Mouse (Mus musculus): ENCODE measurements at regions not wholly inside any gene's neighbourhood (a gene's known extent, or its start where the extent isn't known, plus 50 kb on each side); places are given as distances from the start of the nearest gene placed in this dataset.

- DNase-seq (ENCODE audit: low spot score) (no peak), ATAC-seq (replicated peaks; ENCODE audit: low FRiP score, low read depth) (no peak)
- H3K4me1 ChIP-seq (replicated peaks; ENCODE audit: insufficient read depth, low read length): no peaks in the 10 kb centered on the region
- 49% methylated on average over 2 of the region's 2 CpGs for WGBS
- no peaks in the 10 kb centered on the region for H3K27me3 ChIP-seq (ENCODE audit: insufficient read depth, low read length)
- no peak overlapping the region for H3K9ac ChIP-seq (ENCODE audit: low read depth, low read length)
- H3K36me3 ChIP-seq (ENCODE audit: insufficient read depth, low read length): no peaks in the 10 kb centered on the region
- no peak overlapping the region for H3K4me3 ChIP-seq (replicated peaks; ENCODE audit: low read depth, low read length)
- TF ChIP-seq CTCF (IDR thresholded peaks at IDR 0.05; ENCODE audit: low read depth): peak; percentile 47
- no peak overlapping the region for H3K27ac ChIP-seq
- no peaks in the 10 kb centered on the region for H3K9me3 ChIP-seq (replicated peaks; ENCODE audit: low read length)
- H3K4me2 ChIP-seq (ENCODE audit: low read length): no peak overlapping the region
Observed at GRCm38 (mm10) chr8:42210943-42211342, 794.1 kb upstream of the Frg1 start.

GRCm38 (mm10) chr8:42209989-42210388 lies 793.1 kb upstream of the Frg1 start:
- TF ChIP-seq CTCF (IDR thresholded peaks at IDR 0.05; ENCODE audit: low read depth): no peak
- Histone ChIP-seq H3K36me3 (ENCODE audit: insufficient read depth, low read length) (no peaks in the 10 kb centered on the region), H3K4me1 (replicated peaks; ENCODE audit: insufficient read depth, low read length) (no peaks in the 10 kb centered on the region), H3K27me3 (ENCODE audit: insufficient read depth, low read length) (no peaks in the 10 kb centered on the region), H3K27ac (no peak overlapping the region), H3K4me3 (replicated peaks; ENCODE audit: low read depth, low read length) (no peak overlapping the region), H3K4me2 (ENCODE audit: low read length) (no peak overlapping the region), H3K9me3 (replicated peaks; ENCODE audit: low read length) (no peaks in the 10 kb centered on the region), H3K9ac (ENCODE audit: low read depth, low read length) (no peak overlapping the region)
- no peak for DNase-seq (ENCODE audit: low spot score)
- no peak for ATAC-seq (replicated peaks; ENCODE audit: low FRiP score, low read depth)

GRCm38 (mm10) chr8:42197257-42197656 lies 780.4 kb upstream of the Frg1 start:
- no peak for ATAC-seq (replicated peaks; ENCODE audit: low FRiP score, low read depth)
- WGBS: 84% methylated on average over 5 of the region's 5 CpGs

GRCm38 (mm10) chr8:42193902-42194550 lies 777.2 kb upstream of the Frg1 start:
- Histone ChIP-seq H3K9me3 (replicated peaks; ENCODE audit: low read length) (no peaks in the 10 kb centered on the region), H3K36me3 (ENCODE audit: insufficient read depth, low read length) (no peaks in the 10 kb centered on the region), H3K9ac (ENCODE audit: low read depth, low read length) (no peak overlapping the region), H3K27me3 (ENCODE audit: insufficient read depth, low read length) (no peaks in the 10 kb centered on the region), H3K4me3 (replicated peaks; ENCODE audit: low read depth, low read length) (no peak overlapping the region), H3K4me1 (replicated peaks; ENCODE audit: insufficient read depth, low read length) (no peaks in the 10 kb centered on the region), H3K27ac (no peak overlapping the region), H3K4me2 (ENCODE audit: low read length) (no peak overlapping the region)
- TF ChIP-seq CTCF (IDR thresholded peaks at IDR 0.05; ENCODE audit: low read depth): no peak
- ATAC-seq (replicated peaks; ENCODE audit: low FRiP score, low read depth) (no peak), DNase-seq (ENCODE audit: low spot score) (no peak)
- 95% methylated on average over 1 of the region's 1 CpGs for WGBS

More at GRCm38 (mm10) chr8:42197257-42197656, 780.4 kb upstream of the Frg1 start:
- Histone ChIP-seq H3K4me3 (replicated peaks; ENCODE audit: low read depth, low read length) (no peak overlapping the region), H3K36me3 (ENCODE audit: insufficient read depth, low read length) (no peaks in the 10 kb centered on the region), H3K9me3 (replicated peaks; ENCODE audit: low read length) (no peaks in the 10 kb centered on the region), H3K27ac (no peak overlapping the region), H3K4me1 (replicated peaks; ENCODE audit: insufficient read depth, low read length) (no peaks in the 10 kb centered on the region), H3K27me3 (ENCODE audit: insufficient read depth, low read length) (no peaks in the 10 kb centered on the region), H3K9ac (ENCODE audit: low read depth, low read length) (no peak overlapping the region), H3K4me2 (ENCODE audit: low read length) (no peak overlapping the region)
- no peak for DNase-seq (ENCODE audit: low spot score)
- TF ChIP-seq CTCF (IDR thresholded peaks at IDR 0.05; ENCODE audit: low read depth): no peak

- WGBS: 68% methylated on average over 1 of the region's 1 CpGs
- H3K9me3 ChIP-seq (replicated peaks; ENCODE audit: low read length): no peaks in the 10 kb centered on the region
- no peaks in the 10 kb centered on the region for H3K4me1 ChIP-seq (replicated peaks; ENCODE audit: insufficient read depth, low read length)
- H3K4me2 ChIP-seq (ENCODE audit: low read length): no peak overlapping the region
- TF ChIP-seq CTCF (IDR thresholded peaks at IDR 0.05; ENCODE audit: low read depth): no peak
- no peaks in the 10 kb centered on the region for H3K27me3 ChIP-seq (ENCODE audit: insufficient read depth, low read length)
- no peak overlapping the region for H3K27ac ChIP-seq
- ATAC-seq (replicated peaks; ENCODE audit: low FRiP score, low read depth): no peak
- H3K9ac ChIP-seq (ENCODE audit: low read depth, low read length): no peak overlapping the region
- DNase-seq (ENCODE audit: low spot score): no peak
- no peak overlapping the region for H3K4me3 ChIP-seq (replicated peaks; ENCODE audit: low read depth, low read length)
- no peaks in the 10 kb centered on the region for H3K36me3 ChIP-seq (ENCODE audit: insufficient read depth, low read length)
Observed at GRCm38 (mm10) chr8:42187083-42187482, 770.2 kb upstream of the Frg1 start.

GRCm38 (mm10) chr8:42183288-42183878 lies 766.5 kb upstream of the Frg1 start:
- Histone ChIP-seq H3K4me3 (replicated peaks; ENCODE audit: low read depth, low read length) (no peak overlapping the region), H3K9me3 (replicated peaks; ENCODE audit: low read length) (no peaks in the 10 kb centered on the region), H3K27me3 (ENCODE audit: insufficient read depth, low read length) (no peaks in the 10 kb centered on the region), H3K9ac (ENCODE audit: low read depth, low read length) (no peak overlapping the region), H3K36me3 (ENCODE audit: insufficient read depth, low read length) (no peaks in the 10 kb centered on the region), H3K4me1 (replicated peaks; ENCODE audit: insufficient read depth, low read length) (no peaks in the 10 kb centered on the region), H3K27ac (no peak overlapping the region), H3K4me2 (ENCODE audit: low read length) (no peak overlapping the region)
- 72% methylated on average over 4 of the region's 4 CpGs for WGBS
- DNase-seq (ENCODE audit: low spot score): no peak
- no peak for ATAC-seq (replicated peaks; ENCODE audit: low FRiP score, low read depth)
- TF ChIP-seq CTCF (IDR thresholded peaks at IDR 0.05; ENCODE audit: low read depth): no peak

Data from kidney, postnatal 0 days (tissue).